Comparison of ENCODE assay signal across 11 mouse cellular contexts in the genomic region with DNA sequence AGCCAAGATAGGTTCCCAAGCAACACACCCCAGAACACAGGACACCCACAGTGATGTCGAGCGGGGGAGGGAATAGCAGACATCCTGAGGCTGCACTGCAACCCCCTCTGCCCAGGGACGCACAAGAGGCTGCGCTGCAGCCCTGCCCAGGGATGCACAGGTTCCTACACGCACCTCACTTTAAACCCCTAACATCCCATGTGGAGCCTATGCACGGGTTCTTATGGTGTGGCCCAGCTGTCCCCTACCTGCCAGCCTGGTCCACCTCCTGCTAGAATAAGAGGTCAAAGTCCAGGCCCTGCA. TPM values are rescaled to one million over a fixed set of nuclear protein-coding genes. Genes with fewer than 3 reads are reported as not detected.
DNase-seq lines count a peak whose midpoint lies in the region; ATAC-seq lines count a peak whose summit lies in the region.
"Had no signal": no experiment of that assay in that cellular context is flagged by ENCODE, and none has a peak within 500 bp of the region (broad histone marks: within the 10 kb centered on the region; RNA-seq: fewer than 3 reads in every experiment).

No protein-coding gene starts in this region.

- H3K27me3 ChIP-seq in forebrain, embryonic 10.5 days (ENCODE audit: poor library complexity, severe bottlenecking): no peaks in the 10 kb centered on the region
- H3K27me3 ChIP-seq in hindbrain, embryonic 12.5 days: no peaks in the 10 kb centered on the region
- no peaks in the 10 kb centered on the region for H3K27me3 ChIP-seq in midbrain, embryonic 16.5 days (ENCODE audit: control insufficient read depth, insufficient read depth, low read depth, low read length)
- H3K27me3 ChIP-seq: heart, embryonic 15.5 days had no signal

- H3K9me3 ChIP-seq in forebrain, embryonic 10.5 days: no peaks in the 10 kb centered on the region; the same call in 1 of the 2 replicates
- no peaks in the 10 kb centered on the region for H3K9me3 ChIP-seq in hindbrain, embryonic 12.5 days (replicated peaks)
- H3K9me3 ChIP-seq in midbrain, embryonic 16.5 days (replicated peaks; ENCODE audit: control insufficient read depth, low read length, poor library complexity, severe bottlenecking): no peaks in the 10 kb centered on the region
- H3K9me3 ChIP-seq: heart, embryonic 15.5 days had no signal

- H3K36me3 ChIP-seq in forebrain, embryonic 10.5 days (replicated peaks): peaks cover 47% of the 10 kb centered on the region
- H3K36me3 ChIP-seq in hindbrain, embryonic 12.5 days: 0 out of 2 replicates have a peak, but pooled peaks cover 12% of the 10 kb centered on the region
- no peaks in the 10 kb centered on the region for H3K36me3 ChIP-seq in midbrain, embryonic 16.5 days (ENCODE audit: control insufficient read depth, insufficient read depth, low read length)
- H3K36me3 ChIP-seq: heart, embryonic 15.5 days had no signal

- DNase-seq in layer of hippocampus, adult 9-11 months: peak; percentile 61
- DNase-seq in layer of hippocampus, adult 9-10 months (ENCODE audit: low spot score): no peak
- DNase-seq in forebrain, embryonic 10.5 days (ENCODE audit: extremely low spot score, low spot score): no peak
- DNase-seq in embryo, embryonic 10 days (ENCODE audit: low spot score): no peak
- DNase-seq in Muller cell, postnatal 12 days (ENCODE audit: inconsistent ontology term): no peak
- no peak for DNase-seq in cerebellum, adult 9-11 months
- DNase-seq: embryo, embryonic 11 days; lung, postnatal 14 days had no signal

- WGBS in forebrain, embryonic 10.5 days: 79% methylated on average over 6 of the region's 6 CpGs
- 64% methylated on average over 6 of the region's 6 CpGs for WGBS in hindbrain, embryonic 12.5 days
- WGBS in midbrain, embryonic 16.5 days: 65% methylated on average over 6 of the region's 6 CpGs

- peak overlapping the region; percentile 8; the same call in 1 of the 2 replicates for H3K9ac ChIP-seq in hindbrain, embryonic 12.5 days
- H3K9ac ChIP-seq in midbrain, embryonic 16.5 days (ENCODE audit: low read depth, low read length): no peak overlapping the region; the same call in 1 of the 2 replicates
- H3K9ac ChIP-seq: heart, embryonic 15.5 days had no signal

- peak overlapping the region; percentile 42; the same call in 1 of the 2 replicates for H3K27ac ChIP-seq in forebrain, embryonic 10.5 days
- no peak overlapping the region for H3K27ac ChIP-seq in hindbrain, embryonic 12.5 days
- H3K27ac ChIP-seq in midbrain, embryonic 16.5 days (ENCODE audit: low read length): no peak overlapping the region
- H3K27ac ChIP-seq: heart, embryonic 15.5 days had no signal

- H3K4me3 ChIP-seq in forebrain, embryonic 10.5 days: peak overlapping the region; percentile 0; the same call in 1 of the 2 replicates
- H3K4me3 ChIP-seq in hindbrain, embryonic 12.5 days: no peak overlapping the region
- no peak overlapping the region for H3K4me3 ChIP-seq in midbrain, embryonic 16.5 days (ENCODE audit: low read depth, low read length)
- H3K4me3 ChIP-seq: heart, embryonic 15.5 days had no signal

- H3K4me1 ChIP-seq in forebrain, embryonic 10.5 days: peaks cover 91% of the 10 kb centered on the region
- H3K4me1 ChIP-seq in hindbrain, embryonic 12.5 days: peaks cover 70% of the 10 kb centered on the region
- H3K4me1 ChIP-seq in midbrain, embryonic 16.5 days (ENCODE audit: control insufficient read depth, insufficient read depth, low read length): peaks cover 50% of the 10 kb centered on the region

- H3K4me2 ChIP-seq in hindbrain, embryonic 12.5 days (replicated peaks): no peak overlapping the region
- H3K4me2 ChIP-seq in midbrain, embryonic 16.5 days (ENCODE audit: low read length): peak overlapping the region; percentile 6; the same call in 1 of the 2 replicates
- H3K4me2 ChIP-seq: heart, embryonic 15.5 days had no signal

- ATAC-seq in hindbrain, embryonic 12.5 days (ENCODE audit: low FRiP score): no peak
- ATAC-seq in midbrain, embryonic 16.5 days: no peak

RNA-seq across cellular contexts. Expression of a gene that starts 8.7 kb away (rescaled TPM):
- 8.6 and 9.7 TPM in 2 replicates for polyA plus RNA-seq in forebrain, embryonic 10.5 days (2016; fragmentation: Nextera tagmentation; extraction: Ambion mirVana)
- 12.6 and 13.5 TPM in 2 replicates for polyA plus RNA-seq in hindbrain, embryonic 12.5 days (2016; fragmentation: Nextera tagmentation; extraction: Ambion mirVana)
- polyA plus RNA-seq in midbrain, embryonic 16.5 days (2015; fragmentation: Nextera tagmentation; extraction: Ambion mirVana): 9.6 and 10.1 TPM in 2 replicates

RNA-seq across cellular contexts. Expression of a gene that starts 35.9 kb away (rescaled TPM):
- polyA plus RNA-seq in forebrain, embryonic 10.5 days (2016; fragmentation: Nextera tagmentation; extraction: Ambion mirVana): 108 and 110 TPM in 2 replicates
- polyA plus RNA-seq in hindbrain, embryonic 12.5 days (2016; fragmentation: Nextera tagmentation; extraction: Ambion mirVana): 90.8 and 98.6 TPM in 2 replicates
- 69.8 and 70.1 TPM in 2 replicates for polyA plus RNA-seq in midbrain, embryonic 16.5 days (2015; fragmentation: Nextera tagmentation; extraction: Ambion mirVana)
